Mouse (Mus musculus) adrenal gland, postnatal 4 days (tissue): ENCODE measurements around the gene Defb15. TPM values are rescaled to one million over a fixed set of nuclear protein-coding genes. Genes with fewer than 3 reads are reported as not detected.
"Not testable (repeated sequence)": the region's sequence is repeated elsewhere in the genome, so short reads cannot be mapped to it uniquely, and the experiment has no call there.

Experiments
- DNase-seq, 2 experiments: peaks; one replicate each; pipeline ENCODE4 v3.0.0; 2021 to 2022; ENCODE audit warnings: low spot score in 2 of 2, mixed read lengths in 2 of 2
- long read RNA-seq, 2 experiments: library from polyadenylated mRNA; stranded (forward); transcript quantifications; one replicate each; pipeline ENCODE4 v2.0.0; 2021
- total RNA-seq, 2 experiments: library from RNA; stranded (reverse); gene quantifications; 2 replicates each; pipeline ENCODE4 v1.2.3; 2021

The Defb15 gene
- not detected for total RNA-seq
- long read RNA-seq, experiment 1: 0 reads
- long read RNA-seq, experiment 2: 0 reads

- DNase-seq: no peak
Observed at GRCm38 (mm10) chr8:21932610-21933009, at the start of gene Defb15. Gene Defb15, minus strand, starts transcription at chr8:21932710.

- no peak for DNase-seq
Observed at GRCm38 (mm10) chr8:21981664-21982337, 49.3 kb upstream of the Defb15 start.

- DNase-seq: no peak
Observed at GRCm38 (mm10) chr8:21978193-21978592, 45.7 kb upstream of the Defb15 start.

DNA sequence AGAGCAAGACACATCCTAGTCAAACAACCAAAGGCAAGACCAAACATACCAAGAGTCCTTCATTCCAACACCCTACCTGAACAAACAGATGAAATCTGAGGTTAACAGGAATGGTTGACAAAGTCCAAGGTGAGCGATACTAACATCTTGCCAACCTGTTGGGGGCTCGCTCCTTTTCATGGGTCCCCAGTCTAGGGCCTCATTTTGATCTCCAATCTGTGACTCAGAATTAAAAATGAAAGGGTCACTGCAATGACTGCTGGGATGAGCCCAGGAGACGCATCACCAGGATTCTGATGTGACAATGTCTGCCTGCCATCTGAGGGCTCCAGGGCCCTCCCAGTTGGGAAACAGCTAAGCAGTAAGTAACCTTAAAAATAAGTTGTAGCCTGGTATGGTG, 37.0 kb upstream of the Defb15 start, which contains the start of gene Ccdc70:
Gene Ccdc70, plus strand, starts transcription at position 301 of the 400 bp plus-strand sequence.
- DNase-seq: no peak

DNA sequence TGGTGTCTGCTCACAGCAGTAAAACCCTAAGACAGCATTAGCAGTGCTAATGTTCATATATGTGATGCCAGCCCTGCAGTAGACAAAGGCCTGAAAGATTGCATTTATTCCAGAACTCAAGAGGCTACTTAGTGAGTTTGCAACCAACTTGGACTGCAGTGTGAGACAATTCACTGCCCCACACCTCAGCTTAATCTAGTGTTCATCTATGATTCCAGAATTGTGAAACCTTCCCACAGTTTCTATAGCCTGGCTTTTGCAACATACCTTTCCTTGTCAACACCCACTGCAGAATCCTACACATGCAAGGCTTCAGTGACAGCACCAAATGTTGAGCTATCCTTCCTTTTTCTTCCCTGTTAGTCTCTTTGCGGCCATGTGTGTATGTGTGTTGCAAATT, 34.1 kb upstream of the Defb15 start:
- DNase-seq: no peak

DNA sequence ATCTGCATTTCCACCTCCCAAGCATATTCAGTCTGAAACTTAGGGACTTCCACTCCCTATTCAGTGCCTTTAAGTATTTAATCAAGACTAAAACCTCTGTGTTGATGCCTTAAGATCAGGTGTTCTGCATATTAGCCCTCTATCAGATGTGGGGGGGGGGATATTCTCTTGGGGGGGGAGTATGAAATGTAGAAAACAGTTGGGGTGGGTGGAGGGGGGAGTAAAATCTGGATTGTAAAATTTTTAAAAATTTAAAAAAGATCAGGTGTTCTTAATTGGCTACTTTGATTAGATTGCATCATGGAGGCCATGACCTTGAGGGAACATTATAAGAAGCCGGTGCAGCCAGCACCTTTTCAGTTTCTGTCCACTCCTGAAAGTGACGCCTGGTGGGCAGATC, 25.9 kb upstream of the Defb15 start, which contains the start of gene Fam90a1a:
Gene Fam90a1a, plus strand, starts transcription at position 301 of the 400 bp plus-strand sequence.
- no peak for DNase-seq

DNA sequence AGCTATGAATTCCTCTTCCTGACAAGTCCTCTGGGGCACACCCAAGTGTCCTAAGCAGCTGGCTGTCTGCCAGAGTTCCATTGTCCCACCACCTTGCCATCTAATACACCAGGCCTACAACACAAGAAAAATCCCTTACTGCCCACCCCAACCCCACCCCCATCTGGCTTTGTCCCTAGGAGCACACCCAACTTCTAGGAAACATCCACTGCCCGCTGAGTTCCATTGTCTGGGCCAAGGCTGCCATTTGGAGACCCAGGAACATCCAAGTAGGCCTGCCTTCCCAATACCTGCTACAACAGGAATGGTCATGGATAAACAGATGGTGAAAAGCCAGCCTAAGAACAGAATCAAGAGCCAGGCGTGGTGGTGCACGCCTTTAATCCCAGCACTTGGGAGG, 23.8 kb upstream of the Defb15 start:
- no peak for DNase-seq

DNA sequence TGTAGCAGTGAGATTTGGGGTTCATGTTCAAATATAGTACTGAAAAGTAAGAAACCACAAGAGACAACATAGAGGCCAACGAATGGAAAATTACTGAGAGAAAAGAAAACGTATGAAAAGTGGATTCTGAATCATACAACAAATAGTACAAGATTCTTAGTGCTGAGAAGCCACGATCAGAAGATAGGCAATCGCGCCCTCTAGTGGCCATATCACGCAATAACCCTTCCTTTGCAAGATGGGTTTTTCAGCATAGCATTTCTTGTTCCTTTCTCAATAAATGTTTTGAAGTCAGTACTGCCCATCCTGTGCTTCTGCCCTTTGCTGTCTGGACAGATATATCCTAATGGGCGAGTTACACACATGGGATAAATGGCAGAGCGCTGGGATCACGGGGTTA, 22.8 kb upstream of the Defb15 start:
- DNase-seq: peak in 1 of 2 experiments; percentile 6

- DNase-seq: no peak
Observed at GRCm38 (mm10) chr8:21947311-21948017, 15.0 kb upstream of the Defb15 start.

DNA sequence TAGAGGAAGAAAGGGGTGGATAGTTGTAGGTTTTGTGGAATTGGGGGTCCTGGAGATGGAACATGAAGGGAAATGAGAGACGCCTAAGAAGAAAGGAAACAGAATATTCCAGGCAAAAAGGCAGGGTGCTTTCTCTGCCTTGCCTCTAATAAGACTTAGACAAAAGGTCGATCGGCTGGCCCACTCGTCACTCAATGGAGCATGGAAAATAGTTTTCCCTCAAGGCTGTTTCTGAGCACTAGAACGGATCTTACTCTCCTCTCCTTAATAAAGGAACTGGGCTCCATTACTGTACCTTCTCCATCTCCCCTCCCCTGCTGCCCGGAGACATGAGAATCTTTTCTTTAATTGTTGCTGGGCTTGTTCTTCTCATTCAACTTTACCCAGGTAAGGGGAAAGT, 14.0 kb upstream of the Defb15 start, which contains the start of gene Defb13:
Gene Defb13, plus strand, starts transcription at position 301 of the 400 bp plus-strand sequence.
- DNase-seq: no peak

DNA sequence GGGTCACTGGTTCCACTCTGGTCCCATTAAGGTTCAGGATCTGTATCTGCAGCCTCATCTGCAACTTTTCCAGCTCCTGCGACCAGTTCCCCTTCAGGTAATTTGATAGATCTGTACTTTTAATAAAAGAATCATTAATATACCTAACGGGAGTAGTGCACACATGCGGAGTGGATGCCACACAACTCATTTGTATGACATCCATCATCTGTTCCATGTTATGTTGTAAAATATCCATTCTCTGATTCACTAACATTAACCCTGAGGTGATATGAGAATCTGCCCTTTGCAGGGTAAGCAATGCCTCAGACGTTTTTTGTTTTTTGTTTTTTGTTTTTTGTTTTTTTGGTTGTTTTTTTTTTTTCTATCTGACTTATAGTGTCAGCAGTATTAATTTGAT, 5.5 kb upstream of the Defb15 start, which contains the start of gene Defb35:
Gene Defb35, plus strand, starts transcription at position 301 of the 400 bp plus-strand sequence.
- DNase-seq: not testable (repeated sequence)

GRCm38 (mm10) chr8:21930754-21931153, 1.8 kb downstream of the Defb15 start:
- DNase-seq: not testable (repeated sequence)

- DNase-seq: no peak
Observed at GRCm38 (mm10) chr8:21915625-21916024, 16.9 kb downstream of the Defb15 start.

GRCm38 (mm10) chr8:21912554-21912953, 20.0 kb downstream of the Defb15 start:
- no peak for DNase-seq

GRCm38 (mm10) chr8:21911931-21912330, 20.6 kb downstream of the Defb15 start:
- DNase-seq: no peak

- DNase-seq: not testable (repeated sequence)
Observed at GRCm38 (mm10) chr8:21906290-21906689, 26.2 kb downstream of the Defb15 start, which contains the start of gene Defb11. Gene Defb11, minus strand, starts transcription at chr8:21906412.

- DNase-seq: not testable (repeated sequence)
Observed at GRCm38 (mm10) chr8:21885321-21885720, 47.2 kb downstream of the Defb15 start, which contains the start of gene Defb9. Gene Defb9, minus strand, starts transcription at chr8:21885421.

Other genes starting within 250 kb of the Defb15 start
- not detected for gene AY761184, start 229.1 kb downstream of the Defb15 start, total RNA-seq
- not detected for gene Defa24, start 198.2 kb downstream of the Defb15 start, total RNA-seq
- not detected for gene Defb50, start 109.2 kb downstream of the Defb15 start, total RNA-seq
- not detected for gene Defb2, start 92.8 kb downstream of the Defb15 start, total RNA-seq
- not detected for gene Defb10, start 73.8 kb downstream of the Defb15 start, total RNA-seq
- not detected for gene Defb9, start 47.3 kb downstream of the Defb15 start, total RNA-seq
- gene Defb11, start 26.3 kb downstream of the Defb15 start, total RNA-seq: not detected
- gene Defb35, start 5.6 kb upstream of the Defb15 start, total RNA-seq: not detected
- not detected for gene Defb13, start 14.1 kb upstream of the Defb15 start, total RNA-seq
- not detected for gene Fam90a1a, start 26.0 kb upstream of the Defb15 start, total RNA-seq
- gene Ccdc70, start 37.1 kb upstream of the Defb15 start, total RNA-seq: not detected
- 1 to 10 TPM; 2.7 to 4.5 TPM for gene Atp7b, start 127.6 kb upstream of the Defb15 start, total RNA-seq
- 10 to 100 TPM; 37.6 to 42.0 TPM for gene Alg11, start 128.0 kb upstream of the Defb15 start, total RNA-seq
- 1 to 10 TPM; 3.1 to 3.3 TPM for gene Nek5, start 192.3 kb upstream of the Defb15 start, total RNA-seq
- 1 to 10 TPM; 5.3 to 6.2 TPM for gene Nek3, start 233.7 kb upstream of the Defb15 start, total RNA-seq